Mouse (Mus musculus): ENCODE data around the gene Ebf4.

Gene Ebf4

DNA sequence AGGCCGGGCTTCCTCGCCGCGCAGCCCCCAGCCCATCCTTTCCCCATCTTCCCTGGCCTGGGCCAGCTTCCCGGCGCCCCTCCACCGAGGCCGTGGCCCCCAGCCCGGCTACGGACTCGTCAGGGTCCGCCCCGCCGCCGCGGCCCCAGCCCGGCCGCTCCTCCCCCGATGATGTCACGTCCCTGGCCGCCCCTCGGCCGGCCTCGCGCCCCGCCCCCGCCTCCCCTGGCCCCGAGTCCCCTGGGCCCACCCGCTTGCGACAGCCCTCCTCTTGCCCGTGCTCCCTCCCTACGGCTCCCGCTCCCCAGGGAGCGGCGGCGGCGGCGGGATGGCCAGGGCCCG, at the start of gene Ebf4:
TSS of gene Ebf4 (plus strand) at position 234 of the 342 bp plus-strand sequence.
- DNase-seq (ENCODE audit: low read depth), result no peak

DNA sequence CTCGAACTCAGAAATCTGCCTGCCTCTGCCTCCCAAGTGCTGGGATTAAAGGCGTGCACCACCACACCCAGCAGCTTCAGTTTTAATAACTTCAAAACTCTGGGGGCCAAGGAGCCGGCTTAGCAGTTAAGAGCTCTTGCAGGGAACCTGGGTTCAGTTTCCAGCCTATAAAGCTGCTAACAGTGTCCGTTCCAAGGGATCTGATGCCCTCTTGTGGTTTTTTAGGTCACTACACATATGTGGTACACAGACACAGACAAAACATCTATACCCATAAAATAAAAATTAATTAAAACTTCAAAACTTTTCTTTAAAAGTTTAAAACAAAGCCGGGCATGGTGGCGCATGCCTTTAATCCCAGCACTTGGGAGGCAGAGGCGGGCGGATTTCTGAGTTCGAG, 48.1 kb upstream of the Ebf4 start:
- peak; percentile 6 for DNase-seq (ENCODE audit: low read depth)

DNA sequence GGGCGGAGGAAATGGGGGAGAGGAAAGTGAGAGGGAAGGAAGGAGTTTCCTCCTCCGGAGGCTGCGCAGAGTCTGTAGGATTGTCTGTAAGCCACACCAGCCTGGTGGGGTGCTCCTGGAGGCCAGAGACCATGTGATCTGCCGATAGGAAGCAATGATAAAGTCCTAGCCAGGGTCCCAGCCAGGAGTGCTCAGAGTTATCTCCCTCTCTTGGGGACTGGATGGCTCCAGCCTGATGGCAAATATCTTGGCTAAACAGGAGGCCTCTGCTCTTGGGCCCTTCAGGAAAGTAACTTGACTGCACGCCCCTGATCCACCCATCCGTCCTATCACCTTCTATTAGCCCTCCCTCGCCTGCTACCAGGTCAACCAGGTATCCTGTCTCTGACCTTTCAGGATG, 46.7 kb upstream of the Ebf4 start:
- DNase-seq (ENCODE audit: low read depth), result no peak

DNA sequence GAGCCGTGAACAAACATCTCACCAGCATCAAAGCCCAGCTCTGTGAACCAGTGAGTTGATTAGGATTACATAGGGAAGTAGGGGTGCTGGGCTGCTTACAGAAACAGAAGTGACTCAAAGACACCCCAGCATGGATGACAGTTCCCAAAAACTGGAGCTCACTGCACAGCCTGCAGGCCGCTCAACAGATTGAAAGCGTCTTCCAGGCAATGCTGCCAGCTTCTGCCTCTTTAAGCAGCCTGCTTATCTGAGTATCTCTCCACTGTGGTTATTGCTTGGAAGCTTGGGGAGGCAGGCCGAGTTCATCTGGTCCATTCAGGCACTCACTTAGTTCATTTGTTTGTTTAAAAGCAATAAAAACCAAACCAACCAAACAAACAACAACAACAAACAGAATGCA, 38.2 kb upstream of the Ebf4 start:
- no peak for DNase-seq (ENCODE audit: low read depth)

DNA sequence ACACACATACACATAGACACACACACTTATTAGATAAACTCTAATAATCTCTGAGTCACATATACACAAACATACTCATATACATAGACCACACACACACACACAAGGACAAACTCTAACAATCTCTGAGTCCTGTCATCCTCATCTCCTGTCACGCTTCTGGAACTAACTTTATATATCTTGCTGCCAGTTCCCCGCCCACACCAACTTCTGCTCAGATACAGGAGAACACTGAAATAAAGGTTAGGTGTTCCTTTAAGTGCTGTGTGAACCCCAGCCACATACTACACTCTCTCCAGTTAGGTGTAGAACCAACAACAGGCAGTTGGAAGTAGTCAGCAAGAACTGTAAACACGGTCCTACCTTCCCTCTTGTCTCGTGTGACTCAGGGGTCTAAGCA, 34.1 kb upstream of the Ebf4 start:
- DNase-seq (ENCODE audit: low read depth), result no peak

DNA sequence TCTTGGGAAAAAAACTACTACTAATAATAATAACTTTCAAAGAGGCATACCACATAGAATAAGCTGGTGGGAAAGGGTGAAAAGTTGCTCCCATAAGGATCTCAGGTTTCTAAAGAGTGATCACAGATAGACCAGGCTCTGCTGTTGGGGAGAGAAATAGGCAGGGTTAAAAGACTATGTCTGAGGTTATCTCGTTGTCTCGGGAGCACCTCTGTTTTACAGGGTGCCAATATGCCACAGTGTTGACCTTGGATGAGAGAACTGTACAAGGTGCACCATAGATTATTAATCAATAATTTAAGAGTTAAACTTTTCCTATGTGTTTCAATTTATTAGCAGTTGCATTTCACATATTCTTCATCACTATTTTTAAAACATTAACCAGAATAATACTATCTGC, 33.1 kb upstream of the Ebf4 start:
- no peak for DNase-seq (ENCODE audit: low read depth)

DNA sequence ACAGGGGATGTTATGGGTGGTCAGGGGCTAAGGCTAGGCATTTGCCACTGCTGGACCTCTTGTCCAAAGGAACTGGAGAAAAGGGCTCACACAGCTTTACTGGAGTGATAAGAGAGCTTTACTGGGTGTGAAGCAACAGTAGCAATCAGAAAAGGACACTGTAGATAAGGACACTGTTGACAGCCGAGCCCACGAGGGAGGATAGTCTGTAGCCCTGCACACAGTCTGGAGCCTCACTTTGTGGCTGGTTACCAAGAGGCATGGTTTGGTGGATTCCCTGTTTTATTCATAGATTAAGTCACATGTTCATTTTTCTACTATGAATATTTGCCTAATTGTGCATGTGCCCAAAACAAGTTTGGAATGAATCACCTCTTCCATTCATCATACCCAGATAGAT, 32.6 kb upstream of the Ebf4 start:
- no peak for DNase-seq (ENCODE audit: low read depth)

DNA sequence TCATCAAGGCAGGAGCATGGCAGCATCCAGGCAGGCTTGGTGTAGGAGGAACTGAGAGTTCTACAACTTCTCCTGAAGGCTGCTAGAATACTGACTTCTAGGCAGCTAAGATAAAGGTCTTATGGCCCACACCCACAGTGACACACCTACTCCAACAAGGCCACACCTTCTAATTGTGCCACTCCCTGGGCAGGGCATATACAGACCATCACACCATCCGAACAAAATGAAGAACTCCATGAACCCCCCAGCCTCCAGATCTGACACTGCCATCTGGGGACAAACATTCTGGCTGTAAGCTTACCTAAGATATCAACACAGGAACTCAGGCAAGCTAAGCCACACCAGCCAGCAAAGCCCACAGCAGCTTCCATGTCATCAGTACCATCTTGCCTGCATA, 29.4 kb upstream of the Ebf4 start:
- no peak for DNase-seq (ENCODE audit: low read depth)

DNA sequence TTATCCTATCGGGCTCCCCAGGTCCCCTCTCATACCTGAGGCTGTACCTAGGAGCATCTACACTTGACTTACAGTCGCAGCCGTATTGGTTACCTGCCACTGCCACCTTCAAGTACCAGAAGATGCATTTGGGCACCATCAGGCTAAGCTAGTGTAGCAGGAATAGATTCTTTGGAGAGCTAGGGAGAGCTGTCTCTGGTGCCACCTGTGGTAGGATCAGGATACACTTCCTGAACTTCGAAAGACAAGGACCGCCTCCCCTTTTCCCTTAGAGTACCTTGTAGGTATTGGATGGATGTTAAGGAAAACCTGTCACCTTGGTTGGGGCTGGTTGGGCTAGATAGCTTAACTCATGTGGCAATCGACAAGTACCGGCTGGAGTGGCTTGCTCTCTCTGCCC, 26.9 kb upstream of the Ebf4 start:
- DNase-seq (ENCODE audit: low read depth), result no peak

DNA sequence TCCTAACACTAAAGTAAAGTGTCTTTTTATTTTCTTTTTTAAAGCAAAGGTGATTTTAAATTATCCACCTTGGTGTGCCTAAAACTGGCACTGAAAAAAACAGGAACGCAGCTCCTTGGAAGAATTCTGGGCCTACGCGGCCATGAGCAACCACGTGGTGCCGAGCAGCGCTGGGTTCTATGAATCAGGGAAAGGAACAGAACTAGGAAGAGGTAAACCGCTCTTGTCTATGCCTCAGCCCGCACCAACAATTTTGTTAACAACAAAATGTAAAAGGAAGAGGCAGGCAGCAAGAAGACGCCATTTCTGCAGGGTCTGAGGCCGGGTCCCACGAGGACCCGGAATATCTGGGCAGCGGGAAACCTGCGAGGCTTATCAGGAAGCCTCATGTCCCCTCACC, 21.2 kb upstream of the Ebf4 start:
- DNase-seq (ENCODE audit: low read depth), result no peak

DNA sequence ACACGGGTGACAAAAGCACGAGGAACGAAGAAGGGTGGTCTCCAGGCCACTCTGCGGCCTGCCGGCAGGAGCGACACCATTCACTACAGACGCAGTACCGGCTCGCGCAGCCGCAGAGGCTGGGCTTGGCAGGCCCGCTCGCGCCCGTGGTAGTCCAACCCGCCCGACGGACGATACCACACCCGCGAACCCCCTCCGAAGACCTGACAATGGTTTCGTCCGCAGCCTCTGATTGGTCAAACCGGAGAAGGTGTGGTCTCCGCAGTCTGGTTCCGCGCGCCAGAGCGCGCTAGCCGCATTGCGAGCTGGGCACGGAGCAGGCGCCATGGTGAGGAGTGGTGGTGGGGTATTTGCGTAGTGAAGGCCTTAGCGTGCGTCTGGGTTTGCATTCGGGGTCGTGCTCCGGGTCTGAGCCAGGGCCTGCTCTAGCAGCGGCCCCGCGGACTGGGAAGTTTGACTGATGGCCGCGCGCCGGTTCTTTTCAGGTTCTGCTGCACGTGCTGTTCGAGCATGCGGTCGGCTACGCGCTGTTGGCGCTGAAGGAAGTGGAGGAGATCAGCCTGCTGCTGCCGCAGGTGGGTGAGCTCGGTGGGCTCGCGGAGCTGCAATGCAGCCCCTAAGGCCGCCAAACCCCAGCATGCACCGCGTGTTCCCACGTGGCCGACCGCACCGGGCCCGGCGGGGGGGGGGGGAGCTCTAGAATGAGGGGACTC, 20.7 kb upstream of the Ebf4 start, which contains the start of gene Nop56:
TSS of gene Nop56 (plus strand) at position 282 of the 713 bp plus-strand sequence.
- DNase-seq (ENCODE audit: low read depth), result peak; percentile 95

DNA sequence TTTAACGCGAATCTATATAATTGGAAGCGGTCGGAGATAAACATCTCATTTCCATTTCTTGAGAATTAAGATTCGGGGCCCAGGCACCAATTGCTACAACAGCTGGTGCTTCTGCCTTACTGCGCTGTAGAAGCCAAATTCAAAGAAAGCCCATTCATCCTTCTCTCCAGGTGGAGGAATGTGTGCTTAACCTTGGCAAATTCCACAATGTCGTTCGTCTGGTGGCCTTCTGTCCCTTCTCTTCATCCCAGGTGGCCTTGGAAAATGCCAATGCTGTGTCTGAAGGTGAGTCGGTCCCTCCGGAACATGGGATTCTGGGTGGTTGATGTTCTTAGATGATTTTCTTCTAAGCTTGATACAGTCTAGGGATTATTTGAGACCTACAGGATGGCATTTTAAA, 20.1 kb upstream of the Ebf4 start:
- DNase-seq (ENCODE audit: low read depth), result no peak

DNA sequence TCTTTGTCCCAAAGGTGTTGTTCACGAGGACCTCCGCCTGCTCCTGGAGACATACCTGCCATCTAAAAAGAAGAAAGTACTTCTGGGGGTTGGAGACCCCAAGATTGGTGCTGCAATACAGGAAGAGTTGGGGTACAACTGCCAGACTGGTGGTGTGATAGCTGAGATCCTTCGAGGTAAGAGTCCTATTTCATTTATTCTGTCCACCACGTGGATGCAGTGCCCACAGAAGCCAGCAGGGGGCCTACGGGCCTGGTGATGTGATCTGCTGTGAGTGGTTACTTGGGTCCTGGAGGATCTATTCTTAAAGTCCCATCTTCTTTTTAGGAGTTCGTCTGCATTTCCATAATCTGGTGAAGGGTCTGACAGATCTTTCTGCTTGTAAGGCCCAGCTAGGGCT, 19.3 kb upstream of the Ebf4 start:
- DNase-seq (ENCODE audit: low read depth), result no peak

DNA sequence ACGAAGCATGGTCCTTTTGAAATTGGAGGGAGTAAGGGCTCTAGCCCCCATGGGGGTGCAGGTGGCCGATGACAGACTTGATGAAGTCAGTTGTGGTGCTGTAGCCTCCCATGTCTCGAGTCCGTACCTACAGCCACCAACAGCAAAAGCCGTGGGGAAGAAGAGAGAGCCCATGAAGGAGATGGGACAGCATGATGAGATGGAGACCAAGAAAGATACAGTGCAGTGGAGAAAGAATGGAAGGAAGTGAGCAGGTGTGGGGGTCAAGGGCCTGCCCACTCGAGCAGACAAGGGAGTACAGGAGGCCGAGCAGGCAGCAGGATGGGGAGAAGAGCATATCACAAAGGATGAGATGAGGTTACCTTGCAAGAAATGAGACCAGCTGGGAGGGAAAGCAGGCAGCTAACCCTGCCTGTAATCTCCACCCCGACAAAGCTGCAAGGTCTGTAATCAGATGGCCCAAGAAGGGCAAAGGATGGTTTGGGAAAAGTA, 15.3 kb upstream of the Ebf4 start:
- no peak for DNase-seq (ENCODE audit: low read depth)

DNA sequence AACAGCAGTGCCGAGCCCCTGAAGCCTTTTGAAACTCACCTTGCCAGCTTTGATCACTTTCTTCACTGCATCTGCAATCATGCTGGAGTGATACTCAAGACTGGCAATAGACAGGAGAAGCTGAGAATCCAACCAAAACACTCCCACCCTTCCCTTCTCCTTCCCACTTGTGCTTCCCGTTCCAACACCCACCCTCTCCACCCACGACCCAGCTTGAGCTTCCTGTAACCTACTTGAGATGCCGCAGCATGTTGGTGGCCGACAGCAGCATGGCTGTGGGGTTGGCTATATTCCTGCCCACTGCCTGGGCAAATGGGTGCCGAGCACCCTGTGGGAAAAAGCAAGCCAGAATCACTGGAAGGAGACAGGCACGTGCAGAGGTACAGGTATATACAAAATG, 14.7 kb upstream of the Ebf4 start:
- DNase-seq (ENCODE audit: low read depth), result no peak

DNA sequence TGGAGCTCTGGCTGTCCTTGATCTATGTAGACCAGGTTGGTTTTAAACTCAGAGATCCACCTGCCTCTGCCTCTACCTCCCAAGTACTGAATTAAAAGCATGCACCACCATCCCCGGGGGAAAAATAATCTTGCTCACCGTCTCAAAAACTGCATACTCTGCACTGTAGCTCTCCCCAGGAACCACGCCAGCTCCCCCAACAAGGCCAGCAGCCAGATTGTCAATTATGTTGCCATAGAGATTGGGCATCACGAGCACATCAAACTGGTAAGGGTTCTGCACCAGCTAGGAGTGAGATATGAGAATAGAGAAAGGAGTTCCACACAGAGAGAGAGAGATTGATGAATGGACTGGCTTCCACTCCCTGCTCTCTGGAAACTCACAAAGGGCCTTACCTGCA, 14.2 kb upstream of the Ebf4 start:
- no peak for DNase-seq (ENCODE audit: low read depth)

DNA sequence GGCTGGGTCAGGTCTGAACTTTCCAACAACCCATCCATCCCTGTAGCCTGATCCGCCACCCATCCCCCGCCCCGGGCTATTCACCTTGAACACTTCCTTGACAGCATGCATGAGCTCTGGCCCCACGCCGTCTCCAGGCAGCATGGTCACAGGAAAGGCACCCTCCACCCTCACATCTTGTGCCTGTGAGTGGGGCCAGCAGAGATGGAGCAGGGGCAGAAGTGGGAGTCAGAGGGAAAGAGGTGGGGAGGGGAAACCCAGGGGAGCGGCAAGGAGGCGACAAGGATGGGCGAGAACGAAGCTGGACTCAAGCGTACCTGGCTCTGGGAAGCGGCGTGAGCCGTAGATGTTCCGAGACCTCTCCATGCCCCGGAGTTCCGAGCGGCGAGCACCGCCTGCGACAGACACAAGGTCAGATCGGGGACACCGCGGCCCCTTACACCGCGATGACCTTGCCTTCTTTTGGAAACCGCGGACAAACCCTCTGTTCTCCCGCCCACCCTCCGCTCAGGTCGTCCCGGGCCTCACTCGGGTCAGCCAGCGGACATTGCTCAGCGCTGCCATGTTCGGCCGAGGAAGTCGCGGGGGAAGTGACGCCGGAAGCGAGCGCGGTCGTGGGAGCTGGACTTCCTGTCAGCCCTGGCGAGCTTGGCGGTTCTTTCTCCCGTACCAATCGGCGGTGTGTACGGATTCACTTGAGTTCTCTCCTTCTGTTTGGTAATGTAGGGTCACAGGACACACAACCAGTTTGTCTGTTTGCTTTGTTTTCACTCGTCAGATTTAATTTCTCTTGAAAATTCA, 10.9 kb upstream of the Ebf4 start, which contains the start of gene Idh3b:
TSS of gene Idh3b (minus strand) at position 694 of the 801 bp plus-strand sequence.
- DNase-seq (ENCODE audit: low read depth), result no peak

DNA sequence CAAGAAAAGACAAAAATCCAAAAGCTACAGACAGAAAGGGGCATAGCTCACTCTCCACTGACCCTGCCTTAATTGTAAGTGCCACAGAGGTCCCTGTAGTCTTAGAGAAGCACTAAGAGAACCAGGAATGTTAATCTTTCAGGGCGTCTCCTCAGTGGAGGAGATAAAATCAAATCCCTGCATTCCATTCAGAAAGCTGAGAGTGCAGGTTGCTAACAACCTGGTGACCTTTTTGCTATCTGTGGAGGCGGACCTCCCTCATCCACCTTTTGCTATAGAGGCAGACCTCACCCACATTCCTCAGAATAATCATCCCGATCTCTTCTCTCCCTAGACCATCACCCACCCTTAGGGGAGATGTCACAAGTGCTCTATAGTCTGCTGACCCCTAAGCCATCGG, 5.9 kb upstream of the Ebf4 start:
- no peak for DNase-seq (ENCODE audit: low read depth)

DNA sequence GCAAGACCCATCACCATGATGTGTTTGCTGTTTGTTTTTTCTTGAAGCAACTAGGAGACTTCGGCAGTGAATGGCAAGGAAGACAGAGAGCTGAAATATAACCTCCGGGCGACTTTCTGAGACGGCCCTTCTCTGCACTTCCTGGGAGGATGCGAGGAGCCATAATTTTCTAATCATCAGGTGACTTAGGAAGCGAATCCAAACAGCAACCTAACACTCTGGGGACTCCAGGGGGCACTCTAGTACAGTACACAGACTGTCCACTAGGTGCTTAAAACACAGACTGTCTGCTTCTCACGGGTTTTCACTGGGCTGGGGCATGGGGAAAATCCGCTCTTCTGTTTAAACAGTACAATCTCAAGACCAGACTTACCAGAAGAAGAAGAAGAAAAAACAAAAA, 3.5 kb upstream of the Ebf4 start:
- DNase-seq (ENCODE audit: low read depth), result peak; percentile 73

DNA sequence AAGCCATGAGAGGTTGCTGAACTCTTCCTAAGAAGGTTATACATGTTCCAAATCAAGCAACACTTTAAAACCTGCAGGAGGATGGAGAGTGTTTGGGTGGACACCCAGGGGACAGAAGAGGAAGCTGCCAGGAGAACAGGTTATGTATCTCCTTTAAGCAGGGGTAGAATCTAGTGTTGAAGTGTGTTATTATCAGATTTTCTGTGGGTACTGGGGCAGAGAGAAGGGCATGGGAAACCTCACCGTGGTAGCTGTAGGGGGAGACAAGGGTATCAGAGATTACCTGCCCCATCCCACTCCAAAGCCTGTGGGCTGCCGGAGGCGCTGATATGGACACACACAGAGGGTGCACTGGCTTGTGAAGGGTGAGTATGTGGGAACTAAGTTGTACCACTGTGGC, 2.0 kb upstream of the Ebf4 start:
- DNase-seq (ENCODE audit: low read depth), result no peak

DNA sequence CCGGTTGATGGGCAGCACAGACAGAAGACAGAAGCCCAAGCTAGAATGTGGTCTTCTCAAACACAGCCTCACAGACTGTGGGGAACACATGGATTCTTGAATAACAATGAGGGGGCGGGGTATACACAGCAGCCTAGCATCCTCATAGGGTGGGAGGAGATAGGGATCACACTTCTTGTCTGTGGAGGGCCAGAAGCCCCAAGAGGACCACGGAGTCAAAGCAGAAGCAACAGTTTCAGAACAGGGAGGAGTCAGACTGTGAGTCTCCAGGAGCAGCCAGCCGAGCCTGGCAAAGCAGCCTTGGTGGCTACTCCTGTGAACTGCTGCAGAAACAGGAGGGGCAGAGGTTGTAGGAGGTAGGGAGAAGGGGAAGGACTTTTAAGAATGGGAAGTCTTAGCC, 1.5 kb upstream of the Ebf4 start:
- DNase-seq (ENCODE audit: low read depth), result no peak

DNA sequence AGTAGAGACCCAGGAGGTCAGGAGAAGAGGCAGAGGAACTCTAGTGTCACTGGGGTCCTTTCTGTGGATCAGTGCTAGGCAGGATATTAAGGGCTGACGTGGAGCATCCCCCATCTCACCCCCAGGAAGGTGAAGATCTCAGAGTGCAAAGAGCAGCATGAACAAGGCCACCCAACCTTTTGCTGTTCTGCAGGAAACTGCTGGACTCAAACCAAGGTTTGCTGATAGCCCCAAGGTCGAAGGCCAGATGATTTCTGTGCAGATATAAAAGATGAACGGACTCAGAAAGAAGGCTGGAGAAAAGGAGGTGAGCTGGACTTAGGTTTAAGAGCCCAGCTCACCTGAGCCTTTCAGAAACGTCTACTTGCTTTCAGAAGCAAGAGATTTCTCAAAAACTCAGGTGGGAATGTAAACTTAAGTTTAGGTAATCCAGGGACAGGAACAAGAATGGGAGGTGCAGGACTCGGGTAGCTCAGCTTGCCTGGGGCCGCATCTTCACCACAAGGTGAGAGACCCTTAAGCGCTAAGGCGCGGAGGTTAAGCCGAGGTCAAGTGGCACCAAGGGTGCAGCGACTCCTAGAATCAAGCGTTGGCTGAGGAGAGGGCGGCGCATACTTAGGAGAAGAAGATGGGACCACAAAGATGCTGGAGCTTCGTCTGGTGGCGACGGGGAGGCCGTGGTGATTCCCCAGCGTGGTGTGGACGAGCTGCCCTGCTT, 592 bp upstream of the Ebf4 start:
- DNase-seq (ENCODE audit: low read depth), result no peak

Data from fibroblast of lung, adult 2 months (primary cell).